Mouse (Mus musculus): ENCODE measurements around the gene Lrrc9.

Gene Lrrc9

GRCm38 (mm10) chr12:72441839-72442576, at the start of gene Lrrc9:
Gene Lrrc9, plus strand, starts transcription at chr12:72441866.
- no peak for DNase-seq (ENCODE audit: low read depth)

DNA sequence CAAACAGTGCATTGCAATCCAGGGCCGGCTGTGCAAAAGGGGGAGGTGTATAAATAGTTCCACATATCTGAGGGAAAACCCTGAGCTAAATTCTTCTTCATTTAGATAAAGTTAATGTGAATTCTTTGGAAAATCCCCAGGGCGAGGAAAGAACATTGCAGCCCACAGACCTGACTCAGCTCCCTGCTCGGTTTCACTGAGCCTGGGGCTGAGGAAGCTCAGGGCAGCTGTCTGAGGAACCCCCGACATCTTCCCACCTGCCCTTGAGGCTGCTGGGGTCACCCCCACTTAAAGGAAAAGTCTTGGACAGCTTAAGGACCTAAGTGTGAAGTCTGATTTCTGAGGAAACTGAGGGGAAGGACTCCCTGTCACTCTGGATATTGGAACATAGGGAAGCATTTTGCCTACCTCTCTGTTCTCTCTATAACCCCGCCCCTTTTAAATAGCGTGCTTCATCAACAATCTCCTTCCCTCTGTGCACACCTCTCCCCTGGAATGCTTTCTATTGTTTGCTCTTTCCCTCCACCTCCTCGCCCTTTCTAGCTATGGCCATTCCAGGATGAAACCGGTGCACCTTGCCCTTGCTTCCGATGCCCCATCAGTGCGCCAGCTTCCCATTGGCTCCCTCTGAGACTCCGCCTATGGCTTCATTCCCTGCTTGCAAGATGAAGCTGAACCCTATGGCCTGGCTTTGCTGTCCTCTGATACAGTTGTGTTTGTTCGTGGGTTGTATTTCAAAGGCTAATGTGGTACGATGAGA, 48.4 kb upstream of the Lrrc9 start:
- DNase-seq (ENCODE audit: low read depth) = no peak

DNA sequence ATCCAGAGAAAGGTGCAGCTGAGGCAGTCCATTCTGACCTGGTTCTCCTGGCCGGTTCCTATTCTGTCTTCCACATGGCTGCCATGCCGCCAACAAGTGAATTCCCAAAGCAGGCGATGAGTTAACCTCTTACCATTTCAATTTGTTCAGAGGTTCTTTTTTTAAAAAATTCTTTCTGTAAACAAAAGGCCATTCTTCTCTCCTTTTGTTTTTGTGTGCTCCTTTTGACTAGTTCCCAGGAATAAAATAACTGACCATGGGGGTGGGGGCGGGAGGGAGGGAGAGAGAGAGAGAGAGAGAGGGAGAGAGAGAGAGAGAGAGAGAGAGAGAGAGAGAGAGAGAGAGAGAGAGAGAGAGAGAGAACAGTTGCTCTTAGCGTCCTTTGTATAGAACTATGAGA, 36.6 kb upstream of the Lrrc9 start:
- no peak for DNase-seq (ENCODE audit: low read depth)

- DNase-seq (ENCODE audit: low read depth) = no peak
Observed at GRCm38 (mm10) chr12:72407146-72407545, 34.5 kb upstream of the Lrrc9 start.

DNA sequence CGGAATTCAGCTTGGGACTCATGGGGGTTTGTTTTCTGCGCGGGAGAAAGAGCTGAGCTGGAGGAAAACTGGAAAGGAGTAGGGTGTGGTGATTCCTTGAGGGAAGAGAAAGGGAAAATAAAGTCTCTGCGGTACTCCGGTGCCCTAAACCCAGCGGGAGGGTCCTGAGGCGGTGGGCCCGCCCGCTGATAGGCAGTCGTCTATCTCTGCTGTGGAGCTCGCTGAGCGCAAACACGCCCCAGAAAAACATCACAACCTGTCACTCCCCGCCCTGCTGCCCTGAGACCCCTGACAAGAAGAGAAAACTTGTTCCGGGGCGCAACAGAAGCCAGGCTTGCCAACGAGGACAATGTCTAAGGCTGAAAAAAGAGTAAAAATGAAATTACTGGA, 34.0 kb upstream of the Lrrc9 start:
- DNase-seq (ENCODE audit: low read depth) = peak; percentile 2

DNA sequence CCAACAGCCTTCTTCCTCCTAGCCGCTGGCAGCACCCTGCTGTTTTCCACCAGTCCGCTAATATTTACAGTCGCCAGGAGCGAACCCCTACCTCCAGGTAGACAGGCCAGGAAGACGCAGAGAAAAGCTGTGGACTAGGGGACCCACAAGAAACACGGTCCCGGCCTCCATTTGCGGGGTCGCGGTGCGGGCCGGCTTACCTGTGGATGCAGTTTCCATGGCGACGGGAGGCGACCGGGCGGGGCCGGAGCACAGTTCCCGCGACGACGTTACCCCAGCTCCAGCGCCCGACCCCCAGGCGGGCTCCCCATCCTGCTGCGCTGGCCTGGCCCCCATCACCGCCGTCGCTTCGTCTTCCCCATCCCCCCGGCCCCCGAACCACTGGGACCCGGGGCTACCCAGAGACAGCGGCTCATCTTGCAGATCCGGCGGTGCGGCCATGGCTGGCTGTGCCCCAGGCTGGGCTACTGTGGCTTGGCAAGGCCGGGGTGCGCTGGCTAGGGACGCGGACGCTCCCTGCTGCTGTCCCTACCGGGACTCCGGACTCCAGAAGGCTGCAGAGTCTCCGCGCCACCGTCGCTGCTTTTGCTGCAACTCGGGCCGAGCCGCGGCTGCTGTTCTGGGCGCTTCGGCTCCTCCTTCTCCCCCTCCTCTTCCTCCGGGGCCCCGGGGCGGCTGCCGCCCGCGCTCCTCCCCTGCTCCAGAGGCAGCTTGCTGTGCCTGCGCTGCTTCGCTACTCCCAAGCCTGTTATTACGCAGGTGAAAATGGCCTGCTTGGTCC, 33.4 kb upstream of the Lrrc9 start:
- DNase-seq (ENCODE audit: low read depth) = peak; percentile 2

GRCm38 (mm10) chr12:72408954-72409353, 32.7 kb upstream of the Lrrc9 start, which contains the start of gene Rtn1:
Gene Rtn1, minus strand, starts transcription at chr12:72409054.
- no peak for DNase-seq (ENCODE audit: low read depth)

GRCm38 (mm10) chr12:72417762-72418161, 23.9 kb upstream of the Lrrc9 start:
- peak; percentile 8 for DNase-seq (ENCODE audit: low read depth)

DNA sequence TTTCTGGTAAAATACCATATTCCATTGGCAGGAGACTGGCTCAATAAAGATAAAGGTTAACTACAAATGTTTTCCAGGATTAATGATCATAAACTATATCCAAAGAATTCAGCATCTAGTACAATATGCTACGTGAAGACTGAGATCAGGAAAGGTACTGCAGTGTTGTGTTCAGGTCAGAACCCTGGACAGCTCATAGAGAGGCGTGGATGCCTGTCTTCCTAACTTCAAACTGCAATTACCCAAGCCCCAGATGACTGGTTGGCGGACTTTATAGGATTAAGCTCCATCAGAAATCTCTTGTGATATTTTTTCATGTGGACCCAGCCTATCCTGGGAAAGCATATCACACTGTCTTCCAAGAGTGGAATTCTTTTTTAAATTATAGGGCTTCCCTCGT, 19.0 kb upstream of the Lrrc9 start:
- no peak for DNase-seq (ENCODE audit: low read depth)

DNA sequence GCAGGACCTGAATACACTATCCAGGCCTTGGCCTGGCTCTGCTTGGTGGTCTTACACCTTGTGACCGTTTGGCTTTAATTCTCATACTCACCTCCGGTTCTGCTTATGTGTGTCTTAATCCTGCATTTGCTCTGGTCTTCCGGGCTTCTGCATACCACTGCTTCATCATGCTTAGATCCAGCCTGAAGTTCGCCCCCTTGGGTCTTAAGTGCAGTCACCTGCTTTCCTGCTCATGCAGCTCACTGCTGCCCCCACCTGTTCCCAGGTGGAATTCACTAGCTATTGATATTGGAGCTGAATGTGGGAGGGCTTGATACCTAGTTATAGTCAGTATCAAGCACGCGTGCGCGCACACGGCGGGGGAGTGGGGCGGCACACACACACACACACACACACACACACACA, 13.9 kb upstream of the Lrrc9 start:
- DNase-seq (ENCODE audit: low read depth) = peak; percentile 62

DNA sequence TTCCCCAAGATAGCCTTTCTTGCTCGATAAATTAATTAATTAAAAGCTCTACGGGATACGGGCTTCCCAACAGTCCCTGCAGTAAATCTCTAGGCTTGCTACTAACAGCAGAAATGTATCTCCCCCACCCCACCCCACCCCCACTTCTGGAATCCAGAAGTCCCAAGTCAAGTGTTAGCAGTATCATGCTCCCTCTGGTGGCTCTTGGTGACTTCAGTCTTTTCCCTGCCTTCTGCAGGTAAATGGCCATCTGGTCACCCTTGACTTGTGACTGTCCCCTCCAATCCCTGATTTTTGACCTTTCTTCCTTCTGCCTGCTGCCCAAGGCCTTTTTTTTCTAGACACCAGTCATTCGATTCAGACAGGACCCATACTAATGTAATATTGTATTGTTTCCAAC, 9.5 kb upstream of the Lrrc9 start:
- no peak for DNase-seq (ENCODE audit: low read depth)

DNA sequence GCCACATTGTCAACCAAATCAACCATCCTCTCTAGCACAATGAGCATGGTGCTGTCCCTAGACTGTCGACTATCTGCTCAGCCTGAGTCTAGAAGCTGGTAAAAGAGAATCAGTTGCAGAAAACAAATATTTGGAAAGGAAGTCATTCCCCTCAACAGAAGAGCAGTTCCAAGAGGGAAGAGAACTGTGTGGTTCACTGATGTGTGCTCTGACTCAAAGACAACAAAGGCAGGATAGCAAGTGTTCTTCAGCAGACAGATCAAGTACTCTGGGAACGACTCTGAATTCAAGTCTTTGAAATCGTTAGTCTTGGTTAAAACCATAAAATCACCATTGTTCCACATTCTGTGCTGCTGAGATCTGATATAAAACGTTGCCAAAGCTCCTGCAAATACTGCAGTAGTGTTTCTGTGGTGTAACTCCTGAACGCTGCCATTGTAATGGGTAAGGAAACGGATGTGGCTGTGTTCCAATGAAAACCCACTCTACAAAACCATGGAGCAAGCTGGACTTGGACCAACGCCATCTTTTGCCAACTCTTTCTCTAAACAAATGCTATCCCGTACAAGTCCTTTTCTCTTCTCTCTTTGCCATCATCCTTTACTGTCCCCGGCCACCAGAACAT, 8.3 kb upstream of the Lrrc9 start:
- DNase-seq (ENCODE audit: low read depth) = no peak

GRCm38 (mm10) chr12:72437676-72438341, 3.9 kb upstream of the Lrrc9 start:
- no peak for DNase-seq (ENCODE audit: low read depth)

- no peak for DNase-seq (ENCODE audit: low read depth)
Observed at GRCm38 (mm10) chr12:72438961-72439480, 2.6 kb upstream of the Lrrc9 start.

DNA sequence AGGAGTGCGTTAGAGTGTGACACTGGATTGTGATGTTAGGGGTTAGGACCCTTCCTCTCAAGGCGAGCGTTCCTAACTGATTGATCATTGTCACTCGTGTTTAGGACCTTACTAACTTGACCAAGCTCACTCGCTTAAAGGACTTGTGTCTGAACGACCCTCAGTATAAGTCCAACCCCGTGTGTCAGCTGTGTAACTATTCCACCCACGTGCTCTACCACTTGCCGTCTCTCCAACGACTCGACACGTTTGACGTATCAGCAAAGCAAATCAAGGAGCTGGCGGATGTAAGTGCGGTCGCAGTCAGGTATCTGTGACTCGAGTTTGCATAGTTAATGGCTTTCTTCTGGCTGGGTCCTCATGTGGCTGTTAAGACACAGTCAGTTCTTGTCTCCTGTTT, 12.3 kb downstream of the Lrrc9 start:
- no peak for DNase-seq (ENCODE audit: low read depth)

GRCm38 (mm10) chr12:72461191-72461893, 19.7 kb downstream of the Lrrc9 start:
- no peak for DNase-seq (ENCODE audit: low read depth)

DNA sequence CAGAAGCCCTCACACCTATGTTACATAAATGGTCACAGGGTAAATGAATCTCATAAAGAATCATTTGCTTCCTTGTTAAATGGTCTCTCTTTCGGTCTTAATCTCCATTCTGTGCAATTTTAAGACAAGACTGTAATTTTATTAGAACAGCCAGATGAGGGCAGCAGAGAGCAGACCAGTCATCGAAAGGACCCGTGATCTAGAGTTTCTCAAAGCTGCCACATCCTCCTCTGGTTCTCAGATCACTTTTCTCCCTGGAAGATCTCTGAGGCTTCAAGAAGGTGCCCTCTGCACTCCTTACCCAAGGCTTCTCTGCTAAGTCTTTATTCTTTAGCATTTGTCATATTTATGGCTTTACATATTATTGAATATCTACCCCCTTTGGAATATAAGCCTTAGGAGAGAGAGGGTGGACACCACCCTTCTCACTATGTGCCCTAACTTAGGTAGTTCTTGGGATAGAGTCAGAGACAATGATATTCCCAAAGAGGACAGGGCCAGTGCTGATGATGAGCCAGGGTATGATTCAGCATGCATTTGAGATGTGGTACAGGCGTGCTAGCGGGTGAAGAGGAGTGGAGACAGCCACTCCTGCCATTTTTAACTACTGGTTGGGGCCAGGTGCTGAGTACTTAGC, 20.3 kb downstream of the Lrrc9 start:
- peak; percentile 78 for DNase-seq (ENCODE audit: low read depth)

GRCm38 (mm10) chr12:72465826-72466501, 24.3 kb downstream of the Lrrc9 start:
- DNase-seq (ENCODE audit: low read depth) = no peak

- DNase-seq (ENCODE audit: low read depth) = no peak
Observed at GRCm38 (mm10) chr12:72467269-72467668, 25.6 kb downstream of the Lrrc9 start.

DNA sequence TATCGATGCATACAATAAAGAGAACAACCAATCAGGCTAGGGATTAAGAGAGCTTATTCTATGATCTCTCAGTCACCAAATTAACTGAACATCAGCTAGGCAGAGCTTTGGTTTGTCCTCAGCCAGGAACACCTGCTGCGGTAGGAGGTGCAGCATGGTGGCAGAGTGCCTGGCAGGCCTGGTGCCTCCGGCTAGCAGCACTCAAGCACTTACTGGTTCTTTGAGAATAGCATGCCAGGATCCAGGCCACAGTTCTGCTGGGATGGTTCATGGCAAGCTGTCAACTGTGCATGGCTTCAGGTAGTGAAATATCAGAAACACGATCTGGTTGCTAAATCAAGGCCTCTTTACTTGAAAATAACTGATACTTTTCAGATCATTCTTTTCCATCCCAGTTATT, 26.1 kb downstream of the Lrrc9 start:
- DNase-seq (ENCODE audit: low read depth) = no peak
